Mouse (Mus musculus) liver, embryonic 15.5 days (tissue): ENCODE data around the gene Ache. TPM values are rescaled to one million over a fixed set of nuclear protein-coding genes. Genes with fewer than 3 reads are reported as not detected.
"Not testable (repeated sequence)": the region's sequence is repeated elsewhere in the genome, so short reads cannot be mapped to it uniquely, and the experiment has no call there.

Experiments used
- ATAC-seq: fragments of 200-750 bp; cut with Nextera tagmentation; 2 replicates; pipeline ENCODE4 v1.8.0; 2017; ENCODE audit warnings: moderate number of reproducible peaks, mild to moderate bottlenecking, moderate library complexity; ENCODE audit not compliant: insufficient read depth
- H3K27ac ChIP-seq: fragments of 300-500 bp; sonication (generic); replicated peaks from 2 replicates; pipeline ENCODE4 v1.5.1; 2015; ENCODE audit warnings: mild to moderate bottlenecking, inconsistent platforms
- H3K27me3 ChIP-seq: fragments of 300-500 bp; sonication (generic); 2 replicates; pipeline ENCODE4 v1.6.1; 2015; ENCODE audit warnings: mild to moderate bottlenecking, inconsistent platforms
- H3K36me3 ChIP-seq: fragments of 300-500 bp; sonication (generic); replicated peaks from 2 replicates; pipeline ENCODE4 v1.6.1; 2015; ENCODE audit warnings: moderate library complexity, mild to moderate bottlenecking, inconsistent platforms
- H3K4me1 ChIP-seq: fragments of 300-500 bp; sonication (generic); replicated peaks from 2 replicates; pipeline ENCODE4 v1.6.1; 2015; ENCODE audit warnings: inconsistent platforms
- H3K4me2 ChIP-seq: fragments of 300-500 bp; sonication (generic); 2 replicates; pipeline ENCODE4 v1.6.1; 2015; ENCODE audit warnings: moderate library complexity, mild to moderate bottlenecking, inconsistent platforms
- H3K4me3 ChIP-seq: fragments of 300-500 bp; sonication (generic); replicated peaks from 2 replicates; pipeline ENCODE4 v1.5.1; 2015; ENCODE audit warnings: mild to moderate bottlenecking, inconsistent platforms
- H3K9ac ChIP-seq: fragments of 300-500 bp; sonication (generic); 2 replicates; pipeline ENCODE4 v1.6.1; 2015; ENCODE audit warnings: moderate library complexity, mild to moderate bottlenecking, inconsistent platforms
- H3K9me3 ChIP-seq: fragments of 300-500 bp; sonication (generic); replicated peaks from 2 replicates; pipeline ENCODE4 v1.6.1; 2016; ENCODE audit warnings: inconsistent platforms
- WGBS: fragments of 180-500 bp; shearing (Covaris S2); methylation state at CpG from one replicate; pipeline ENCODE4 v1.1.7; 2015; ENCODE audit warnings: mixed read lengths; ENCODE audit not compliant: insufficient replicate concordance; 5-methylcytosine and 5-hydroxymethylcytosine counted together
- polyA plus RNA-seq: library from polyadenylated mRNA; unstranded; fragments of >200 nt; fragmentation: Nextera tagmentation; extraction: Ambion mirVana; gene quantifications from 2 replicates; pipeline ENCODE4 v1.2.1, GENCODE M21; 2015

Ache gene
- polyA plus RNA-seq, result 17.2 and 20.7 TPM in 2 replicates

- peak within 1 kb of the TSS; percentile 100 for H3K27ac ChIP-seq
- WGBS, result 2% methylated on average over 40 of the region's 40 CpGs
- peak within 1 kb of the TSS; percentile 93 for H3K9ac ChIP-seq
- H3K4me1 ChIP-seq, result peaks cover 60% of the 10 kb centered on the region
- H3K36me3 ChIP-seq, result peaks cover 6% of the 10 kb centered on the region; the same call in 1 of the 2 replicates
- peak within 1 kb of the TSS; percentile 100 for H3K4me2 ChIP-seq
- peak within 1 kb of the TSS; percentile 83 for H3K4me3 ChIP-seq
- H3K9me3 ChIP-seq, result no peaks in the 10 kb centered on the region
- no peak for ATAC-seq
- peaks cover 52% of the 10 kb centered on the region for H3K27me3 ChIP-seq
These were observed at the start of gene Ache for GRCm38 (mm10) chr5:137287032-137287952. TSS of gene Ache (plus strand) at chr5:137287519.

- H3K4me2 ChIP-seq, result no peak overlapping the region; the same call in 1 of the 2 replicates
- no peaks in the 10 kb centered on the region for H3K36me3 ChIP-seq
- H3K4me3 ChIP-seq, result no peak overlapping the region
- H3K9me3 ChIP-seq, result no peaks in the 10 kb centered on the region
- H3K27me3 ChIP-seq, result no peaks in the 10 kb centered on the region
- H3K9ac ChIP-seq, result no peak overlapping the region
- H3K27ac ChIP-seq, result peak overlapping the region; percentile 45
- WGBS, result 25% methylated on average over 14 of the region's 14 CpGs
- no peak; the same call in 1 of the 2 replicates for ATAC-seq
- peaks cover 15% of the 10 kb centered on the region for H3K4me1 ChIP-seq
These were observed 23.2 kb upstream of the Ache start for GRCm38 (mm10) chr5:137263897-137264720.

- peaks cover 15% of the 10 kb centered on the region for H3K4me1 ChIP-seq
These were observed 22.5 kb upstream of the Ache start for GRCm38 (mm10) chr5:137264787-137265186.

GRCm38 (mm10) chr5:137268131-137268910 is 19.0 kb upstream of the Ache start:
- peaks cover 15% of the 10 kb centered on the region for H3K4me1 ChIP-seq
- H3K4me2 ChIP-seq, result no peak overlapping the region
- 21% methylated on average over 18 of the region's 18 CpGs for WGBS
- H3K36me3 ChIP-seq, result no peaks in the 10 kb centered on the region
- H3K9ac ChIP-seq, result no peak overlapping the region
- no peaks in the 10 kb centered on the region for H3K9me3 ChIP-seq
- no peak overlapping the region for H3K4me3 ChIP-seq
- no peak for ATAC-seq
- no peak overlapping the region for H3K27ac ChIP-seq
- H3K27me3 ChIP-seq, result no peaks in the 10 kb centered on the region

More at GRCm38 (mm10) chr5:137264787-137265186, 22.5 kb upstream of the Ache start:
- Histone ChIP-seq H3K27ac (0 out of 2 replicates have a peak overlapping the region, but pooled peaks have one; percentile 45), H3K4me3 (no peak overlapping the region), H3K4me2 (no peak overlapping the region), H3K36me3 (no peaks in the 10 kb centered on the region), H3K9ac (no peak overlapping the region), H3K27me3 (no peaks in the 10 kb centered on the region), H3K9me3 (no peaks in the 10 kb centered on the region)
- 0 out of 2 replicates have a peak, but pooled peaks have one; percentile 28 for ATAC-seq
- 41% methylated on average over 11 of the region's 11 CpGs for whole genome bisulfite sequencing

- 51% methylated on average over 18 of the region's 18 CpGs for WGBS
- Histone ChIP-seq H3K27me3 (peaks cover 11% of the 10 kb centered on the region), H3K4me1 (0 out of 2 replicates have a peak, but pooled peaks cover 4% of the 10 kb centered on the region), H3K36me3 (no peaks in the 10 kb centered on the region), H3K9ac (no peak overlapping the region), H3K4me3 (no peak overlapping the region), H3K27ac (no peak overlapping the region), H3K9me3 (no peaks in the 10 kb centered on the region), H3K4me2 (no peak overlapping the region)
- ATAC-seq, result no peak
These were observed 9.7 kb upstream of the Ache start for GRCm38 (mm10) chr5:137277360-137278342.

GRCm38 (mm10) chr5:137284411-137284810 is 2.9 kb upstream of the Ache start:
- Histone ChIP-seq H3K4me1 (peaks cover 32% of the 10 kb centered on the region), H3K27me3 (peaks cover 38% of the 10 kb centered on the region)
- H3K27ac ChIP-seq, H3K9ac ChIP-seq, H3K4me3 ChIP-seq, H3K9me3 ChIP-seq, ATAC-seq, H3K4me2 ChIP-seq, H3K36me3 ChIP-seq: not testable (repeated sequence)
- WGBS, result 70% methylated on average over 6 of the region's 6 CpGs

GRCm38 (mm10) chr5:137285045-137285444 is 2.3 kb upstream of the Ache start:
- H3K27me3 ChIP-seq, result peaks cover 44% of the 10 kb centered on the region
- H3K4me2 ChIP-seq, result no peak overlapping the region
- peaks cover 38% of the 10 kb centered on the region for H3K4me1 ChIP-seq
- H3K9ac ChIP-seq, result no peak overlapping the region
- WGBS, result 41% methylated on average over 5 of the region's 5 CpGs
- no peaks in the 10 kb centered on the region for H3K36me3 ChIP-seq
- no peak for ATAC-seq
- no peaks in the 10 kb centered on the region for H3K9me3 ChIP-seq
- no peak overlapping the region for H3K27ac ChIP-seq
- no peak overlapping the region for H3K4me3 ChIP-seq

- Histone ChIP-seq H3K4me2 (no peak overlapping the region; the same call in 1 of the 2 replicates), H3K27ac (no peak overlapping the region), H3K36me3 (no peaks in the 10 kb centered on the region), H3K9ac (no peak overlapping the region), H3K27me3 (peaks cover 46% of the 10 kb centered on the region), H3K4me1 (peaks cover 47% of the 10 kb centered on the region), H3K4me3 (no peak overlapping the region), H3K9me3 (no peaks in the 10 kb centered on the region)
- no peak for ATAC-seq
- 39% methylated on average over 7 of the region's 7 CpGs for WGBS
These were observed 1.3 kb upstream of the Ache start for GRCm38 (mm10) chr5:137285986-137286385.

- Histone ChIP-seq H3K9me3 (no peaks in the 10 kb centered on the region), H3K27me3 (peaks cover 49% of the 10 kb centered on the region), H3K27ac (no peak overlapping the region), H3K4me3 (peak overlapping the region; percentile 83), H3K4me2 (peak overlapping the region; percentile 100), H3K9ac (peak overlapping the region; percentile 93; the same call in 1 of the 2 replicates), H3K36me3 (peaks cover 4% of the 10 kb centered on the region; the same call in 1 of the 2 replicates), H3K4me1 (peaks cover 54% of the 10 kb centered on the region)
- no peak for ATAC-seq
- WGBS, result 0% methylated on average over 16 of the region's 16 CpGs
These were observed 676 bp upstream of the Ache start for GRCm38 (mm10) chr5:137286655-137287031.
